Mouse (Mus musculus): ENCODE data around the gene Snapc3.

Gene Snapc3

GRCm38 (mm10) chr4:83417160-83417819, at the start of gene Snapc3:
Gene Snapc3 (plus strand): TSS chr4:83417724.
- peak; percentile 97 for DNase-seq (ENCODE audit: low spot score)

GRCm38 (mm10) chr4:83373381-83373780, 44.1 kb upstream of the Snapc3 start:
- DNase-seq (ENCODE audit: low spot score), result no peak

GRCm38 (mm10) chr4:83375650-83376049, 41.9 kb upstream of the Snapc3 start:
- no peak for DNase-seq (ENCODE audit: low spot score)

GRCm38 (mm10) chr4:83376461-83377015, 41.0 kb upstream of the Snapc3 start:
- DNase-seq (ENCODE audit: low spot score), result no peak

- no peak for DNase-seq (ENCODE audit: low spot score)
These were observed 38.5 kb upstream of the Snapc3 start for GRCm38 (mm10) chr4:83379036-83379435.

GRCm38 (mm10) chr4:83379746-83380145, 37.8 kb upstream of the Snapc3 start:
- no peak for DNase-seq (ENCODE audit: low spot score)

GRCm38 (mm10) chr4:83380266-83380665, 37.3 kb upstream of the Snapc3 start:
- peak; percentile 23 for DNase-seq (ENCODE audit: low spot score)

- peak; percentile 43 for DNase-seq (ENCODE audit: low spot score)
These were observed 33.5 kb upstream of the Snapc3 start for GRCm38 (mm10) chr4:83383899-83384490.

- no peak for DNase-seq (ENCODE audit: low spot score)
These were observed 32.4 kb upstream of the Snapc3 start for GRCm38 (mm10) chr4:83385091-83385490.

- DNase-seq (ENCODE audit: low spot score), result no peak
These were observed 27.0 kb upstream of the Snapc3 start for GRCm38 (mm10) chr4:83390551-83390950.

GRCm38 (mm10) chr4:83391956-83392355, 25.6 kb upstream of the Snapc3 start:
- no peak for DNase-seq (ENCODE audit: low spot score)

- DNase-seq (ENCODE audit: low spot score), result no peak
These were observed 23.8 kb upstream of the Snapc3 start for GRCm38 (mm10) chr4:83393733-83394132.

- DNase-seq (ENCODE audit: low spot score), result peak; percentile 53
These were observed 21.2 kb upstream of the Snapc3 start for GRCm38 (mm10) chr4:83396346-83396745.

GRCm38 (mm10) chr4:83396996-83397770, 20.3 kb upstream of the Snapc3 start:
- no peak for DNase-seq (ENCODE audit: low spot score)

GRCm38 (mm10) chr4:83398527-83398926, 19.0 kb upstream of the Snapc3 start:
- DNase-seq (ENCODE audit: low spot score), result no peak

GRCm38 (mm10) chr4:83400691-83401595, 16.6 kb upstream of the Snapc3 start:
- no peak for DNase-seq (ENCODE audit: low spot score)

GRCm38 (mm10) chr4:83401712-83402111, 15.8 kb upstream of the Snapc3 start:
- no peak for DNase-seq (ENCODE audit: low spot score)

GRCm38 (mm10) chr4:83407688-83408087, 9.8 kb upstream of the Snapc3 start:
- peak; percentile 24 for DNase-seq (ENCODE audit: low spot score)

GRCm38 (mm10) chr4:83409867-83410505, 7.5 kb upstream of the Snapc3 start:
- peak; percentile 18 for DNase-seq (ENCODE audit: low spot score)

- no peak for DNase-seq (ENCODE audit: low spot score)
These were observed 5.5 kb upstream of the Snapc3 start for GRCm38 (mm10) chr4:83412060-83412459.

- no peak for DNase-seq (ENCODE audit: low spot score)
These were observed 3.2 kb upstream of the Snapc3 start for GRCm38 (mm10) chr4:83414241-83414824.
